Mouse (Mus musculus) brain, embryonic 14.5 days (tissue): Measurements from ENCODE around the gene 1110051M20Rik. TPM values are rescaled to one million over a fixed set of nuclear protein-coding genes. Genes with fewer than 3 reads are reported as not detected.

Experiments used
- DNase-seq: peaks from one replicate; pipeline ENCODE4 v3.0.0-alpha.2; 2011; ENCODE audit warnings: low read depth
- CTCF ChIP-seq: fragments of 200-500 bp; IDR thresholded peaks from 2 replicates; pipeline ENCODE4 v1.5.1; 2012; ENCODE audit warnings: inconsistent platforms, mild to moderate bottlenecking, moderate library complexity, borderline replicate concordance; ENCODE audit not compliant: insufficient read depth, insufficient read length; ENCODE audit errors: extremely low read depth
- POLR2A ChIP-seq: fragments of 200-500 bp; IDR thresholded peaks from 2 replicates; pipeline ENCODE4 v1.6.1; 2012; ENCODE audit warnings: mild to moderate bottlenecking, inconsistent platforms, borderline replicate concordance; ENCODE audit not compliant: poor library complexity, insufficient read depth, insufficient read length, severe bottlenecking; ENCODE audit errors: extremely low read depth
- polyA plus RNA-seq: library from polyadenylated mRNA; depleted of rRNA; stranded (reverse); fragments of >200 nt; gene quantifications from 2 replicates; pipeline ENCODE4 v1.2.3, GENCODE M21; 2012

1110051M20Rik gene
- polyA plus RNA-seq, 1 experiment = 86.3 TPM

- no peak for TF ChIP-seq CTCF
- no peak for TF ChIP-seq POLR2A
Observed at GRCm38 (mm10) chr2:91259493-91259892, 185.0 kb downstream of the 1110051M20Rik start.

GRCm38 (mm10) chr2:91258830-91259229, 185.7 kb downstream of the 1110051M20Rik start:
- DNase-seq = no peak
- TF ChIP-seq POLR2A (no peak), CTCF (no peak)

More at GRCm38 (mm10) chr2:91259493-91259892, 185.0 kb downstream of the 1110051M20Rik start:
- DNase-seq = no peak

DNA sequence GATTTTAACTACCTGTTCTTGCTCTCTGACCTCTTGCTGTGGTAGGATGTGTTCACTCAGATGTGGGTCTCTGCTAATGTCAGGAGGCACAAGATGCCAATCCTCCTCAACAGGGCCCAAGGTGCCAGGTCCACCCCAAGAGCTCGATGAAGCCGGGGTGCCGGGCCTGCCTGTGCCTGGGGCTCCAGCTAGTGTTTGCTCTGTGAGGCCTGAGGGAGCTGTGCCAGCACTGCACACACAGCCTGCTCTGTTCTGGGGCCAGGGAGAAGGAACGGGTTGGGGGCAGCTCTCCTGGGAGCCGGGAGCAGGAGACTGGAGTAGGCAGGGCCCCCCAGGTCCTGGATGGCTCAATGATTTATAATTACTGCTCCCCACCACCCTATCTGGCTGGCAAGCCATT, 186.4 kb downstream of the 1110051M20Rik start:
- TF ChIP-seq POLR2A (no peak), CTCF (no peak)
- DNase-seq = peak; percentile 66

GRCm38 (mm10) chr2:91257126-91257980, 187.2 kb downstream of the 1110051M20Rik start:
- TF ChIP-seq POLR2A = no peak
- TF ChIP-seq CTCF = no peak
- peak; percentile 74 for DNase-seq

GRCm38 (mm10) chr2:91256256-91257125, 188.0 kb downstream of the 1110051M20Rik start:
- TF ChIP-seq CTCF = no peak
- no peak for TF ChIP-seq POLR2A
- peak; percentile 69 for DNase-seq

- no peak for TF ChIP-seq POLR2A
- TF ChIP-seq CTCF = no peak
- peak; percentile 48 for DNase-seq
Observed at GRCm38 (mm10) chr2:91255661-91256150, 188.8 kb downstream of the 1110051M20Rik start, which contains the start of gene Pacsin3. Gene Pacsin3 (plus strand): TSS chr2:91255954.

GRCm38 (mm10) chr2:91254725-91255380, 189.7 kb downstream of the 1110051M20Rik start:
- TF ChIP-seq CTCF (no peak), POLR2A (no peak)
- DNase-seq = peak; percentile 64

DNA sequence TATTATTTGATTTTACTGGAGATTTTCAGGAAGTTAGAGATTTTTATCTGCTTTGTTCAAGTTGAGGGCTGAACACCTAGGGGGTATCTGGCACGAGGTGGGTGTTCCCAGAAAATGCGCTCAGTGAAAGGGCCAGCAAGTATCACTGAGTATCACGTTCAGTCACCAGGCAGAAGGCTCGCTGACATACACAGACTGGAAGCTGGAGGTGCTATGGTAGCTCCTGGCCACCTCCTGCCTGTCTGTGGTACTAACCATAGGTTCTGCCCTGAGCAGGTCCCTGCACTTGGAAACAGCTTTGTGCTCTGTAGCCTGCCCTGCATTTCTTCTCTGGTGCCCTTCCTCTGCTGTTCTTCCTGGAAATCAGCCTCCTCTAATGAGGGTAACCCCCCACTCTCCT, 192.0 kb downstream of the 1110051M20Rik start:
- TF ChIP-seq POLR2A (no peak), CTCF (no peak)
- DNase-seq = no peak

DNA sequence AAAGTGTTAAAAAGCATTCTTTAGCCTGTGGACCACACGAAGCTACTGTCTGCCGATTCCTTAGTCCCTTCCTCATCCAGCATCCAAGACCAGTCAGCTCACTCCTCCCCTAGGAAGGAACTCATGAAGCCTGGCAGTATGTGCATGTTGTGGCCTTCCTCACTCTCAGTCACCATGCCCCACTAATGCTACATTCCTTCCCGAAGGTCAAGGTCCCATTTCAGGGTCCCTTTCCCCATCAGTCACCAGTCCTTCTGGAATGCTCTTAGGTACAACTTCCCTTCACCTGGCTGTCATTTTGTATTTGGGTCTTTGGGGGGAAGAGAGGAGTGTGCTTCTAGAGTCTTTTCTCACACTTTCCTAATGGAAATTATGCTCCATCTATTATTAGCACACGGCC, 192.5 kb downstream of the 1110051M20Rik start:
- no peak for DNase-seq
- no peak for TF ChIP-seq POLR2A
- TF ChIP-seq CTCF = no peak

DNA sequence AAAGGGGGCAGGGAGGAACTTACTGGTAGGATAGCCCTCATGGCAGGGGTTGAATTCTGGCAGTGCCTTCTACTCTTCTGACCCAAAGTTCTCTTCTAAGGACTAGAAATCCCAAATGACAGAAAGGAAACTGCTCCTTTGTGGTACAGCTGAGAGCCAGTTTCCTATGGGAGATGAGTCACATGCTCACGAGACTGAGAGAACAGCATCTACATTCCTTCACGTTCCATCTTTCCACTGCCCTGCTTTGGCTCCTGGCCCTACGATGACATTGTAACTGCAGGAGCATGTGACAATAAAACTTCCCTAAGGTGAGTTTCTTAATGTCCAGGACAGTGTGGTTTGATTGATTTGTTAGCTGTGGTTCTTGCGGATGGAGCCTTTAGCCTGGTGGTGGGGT, 196.1 kb downstream of the 1110051M20Rik start:
- no peak for DNase-seq
- TF ChIP-seq CTCF (no peak), POLR2A (no peak)
